Mouse (Mus musculus): ENCODE data around the gene Fbxo6.

DNA sequence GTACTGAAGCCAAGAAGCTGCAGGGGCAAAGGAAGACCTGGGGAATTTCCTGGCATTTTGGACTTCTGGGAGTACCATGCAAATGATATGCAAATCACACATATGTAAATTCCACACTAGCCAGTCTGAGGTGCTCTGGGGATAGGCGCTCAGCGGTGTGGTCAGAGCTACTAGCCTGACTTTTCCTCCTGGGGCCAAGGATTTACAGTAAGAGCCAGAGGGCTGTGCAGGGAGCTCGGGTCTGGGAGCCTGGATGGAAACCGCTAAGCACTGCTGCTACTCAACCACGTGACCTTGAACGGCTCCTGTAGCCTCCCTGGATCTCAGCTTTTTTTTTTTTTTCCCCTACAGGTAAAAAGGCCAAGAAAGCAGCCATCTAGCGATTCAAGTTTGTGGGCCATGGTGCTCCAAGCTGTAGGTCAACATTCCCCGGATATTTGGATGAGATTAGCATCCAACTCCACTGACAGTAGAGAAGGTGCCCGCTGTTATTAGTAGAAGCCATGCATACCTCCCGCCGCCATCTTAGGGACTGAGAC lies 40.8 kb upstream of the Fbxo6 start:
- TF ChIP-seq GATA1 (IDR thresholded peaks at IDR 0.05; ENCODE audit: low read length) (no peak), TAL1 (IDR thresholded peaks at IDR 0.05; ENCODE audit: low read length) (no peak)

Data from erythroblast, embryonic 14.5 days (primary cell).